Mouse (Mus musculus) liver, postnatal 0 days (tissue): ENCODE measurements at regions not wholly inside any gene's neighbourhood (a gene's known extent, or its start where the extent isn't known, plus 50 kb on each side); places are given as distances from the start of the nearest gene placed in this dataset.

Experiments
- CTCF ChIP-seq: sonication (generic); IDR thresholded peaks from 2 replicates; pipeline ENCODE4 v1.5.1; 2016; ENCODE audit warnings: antibody characterized with exemption, low read depth
- EP300 ChIP-seq: IDR thresholded peaks from 2 replicates; pipeline ENCODE4 v1.6.1; 2016; ENCODE audit warnings: antibody characterized with exemption, low read depth, mild to moderate bottlenecking

DNA sequence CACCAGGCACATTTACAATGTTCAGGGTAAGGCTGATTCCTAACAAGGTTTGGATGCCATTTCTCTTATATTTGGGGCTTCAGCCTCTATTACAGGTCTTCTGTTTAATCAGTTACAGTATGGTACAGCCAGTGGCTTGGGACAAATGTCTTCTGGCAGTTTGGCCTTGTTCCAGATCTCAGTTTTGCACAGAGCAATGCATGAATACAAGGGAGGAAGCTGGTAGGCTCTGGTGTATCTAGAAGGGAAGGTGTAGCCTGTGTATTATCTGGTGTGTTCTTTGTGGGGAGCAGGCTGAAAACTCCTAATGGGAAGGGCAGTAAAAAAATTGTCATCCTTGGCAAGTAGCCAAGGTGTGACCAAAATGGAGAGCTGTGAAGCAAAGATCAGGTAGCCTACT is 254.2 kb downstream of the Usp25 start:
- TF ChIP-seq CTCF (no peak), EP300 (no peak)
